Mouse (Mus musculus) layer of hippocampus, postnatal 25 days (tissue): Measurements from ENCODE around the gene Dop1b. TPM values are rescaled to one million over a fixed set of nuclear protein-coding genes. Genes with fewer than 3 reads are reported as not detected.
"Not testable (repeated sequence)": the region's sequence is repeated elsewhere in the genome, so short reads cannot be mapped to it uniquely, and the experiment has no call there.

Experiments
- DNase-seq, 2 experiments: peaks; one replicate each; pipeline ENCODE4 v3.0.0; 2022; ENCODE audit warnings: mixed read lengths in 2 of 2, low spot score in 1 of 2; ENCODE audit errors: extremely low spot score in 1 of 2
- total RNA-seq, 2 experiments: library from RNA; stranded (reverse); gene quantifications; 2 replicates each; pipeline ENCODE4 v1.2.3; 2021

The Dop1b gene
- 100 to 1,000 TPM; 101 to 104 TPM for total RNA-seq

- peak; percentile 96 for DNase-seq
These were observed at the start of gene Dop1b for GRCm38 (mm10) chr16:93711411-93712188. Dop1b (plus strand) TSS chr16:93711904.

- no peak for DNase-seq
These were observed 43.7 kb upstream of the Dop1b start for GRCm38 (mm10) chr16:93667976-93668375.

- no peak for DNase-seq
These were observed 42.2 kb upstream of the Dop1b start for GRCm38 (mm10) chr16:93669521-93669920.

- DNase-seq = not testable (repeated sequence)
These were observed 41.2 kb upstream of the Dop1b start for GRCm38 (mm10) chr16:93670466-93670865.

DNA sequence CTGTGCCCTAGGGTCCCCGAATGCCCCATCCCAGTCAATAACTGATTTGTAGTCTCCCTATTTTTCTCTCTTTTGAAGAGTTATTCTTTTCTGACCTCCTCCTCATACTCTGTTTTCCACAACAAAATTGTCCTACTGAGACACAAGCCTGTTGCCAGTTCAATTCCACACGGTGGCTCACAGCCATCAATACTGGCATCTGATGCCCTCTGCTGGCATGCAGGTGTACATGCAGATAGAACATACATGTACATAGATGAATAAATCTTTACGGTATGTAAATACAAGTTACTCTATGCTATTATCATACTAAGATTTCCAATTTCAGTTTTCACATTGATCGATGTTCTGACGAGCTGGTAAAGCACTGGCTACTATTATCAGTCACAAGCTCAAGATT, 40.6 kb upstream of the Dop1b start:
- no peak for DNase-seq

DNA sequence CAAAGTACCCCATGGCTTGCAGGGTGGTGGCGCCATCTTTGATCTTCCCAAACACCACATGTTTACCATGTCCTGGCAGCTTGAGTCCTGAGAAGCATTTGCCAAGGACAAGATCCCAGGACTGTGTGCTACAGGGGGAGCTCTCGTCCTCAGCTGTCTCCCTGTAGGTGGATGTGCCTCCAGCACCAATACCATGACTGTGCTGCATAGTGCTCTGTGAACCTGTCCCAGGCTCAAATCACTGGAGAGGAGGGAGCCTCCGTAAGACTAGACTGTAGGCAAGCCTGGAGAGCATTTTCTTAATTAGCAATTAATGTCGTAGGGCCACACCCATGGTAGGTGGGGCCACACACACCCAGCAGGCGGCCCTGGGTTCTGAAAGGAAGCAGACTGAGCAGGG, 35.3 kb upstream of the Dop1b start:
- no peak for DNase-seq

- DNase-seq = no peak
These were observed 33.5 kb upstream of the Dop1b start for GRCm38 (mm10) chr16:93678206-93678605.

DNA sequence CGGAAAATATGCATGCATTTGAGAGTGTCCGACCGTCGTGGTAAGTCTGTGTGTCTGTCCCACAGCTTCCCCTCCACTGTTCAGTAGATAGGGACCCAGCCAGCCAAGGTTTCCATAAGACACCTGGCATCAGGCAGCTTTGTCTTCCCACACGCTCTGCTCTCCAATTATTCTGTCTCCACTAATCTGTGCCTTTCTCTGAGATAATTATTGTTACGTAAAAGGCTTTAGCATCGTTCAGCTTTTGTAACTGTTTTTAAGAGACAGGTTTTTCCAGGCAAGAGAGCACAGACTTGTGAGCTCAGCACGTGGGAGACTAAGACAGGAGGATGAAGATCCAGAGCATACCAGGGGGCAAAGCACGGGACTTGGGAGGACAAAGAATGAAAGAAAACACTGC, 32.5 kb upstream of the Dop1b start:
- no peak for DNase-seq

- no peak for DNase-seq
These were observed 29.5 kb upstream of the Dop1b start for GRCm38 (mm10) chr16:93682156-93682688.

DNA sequence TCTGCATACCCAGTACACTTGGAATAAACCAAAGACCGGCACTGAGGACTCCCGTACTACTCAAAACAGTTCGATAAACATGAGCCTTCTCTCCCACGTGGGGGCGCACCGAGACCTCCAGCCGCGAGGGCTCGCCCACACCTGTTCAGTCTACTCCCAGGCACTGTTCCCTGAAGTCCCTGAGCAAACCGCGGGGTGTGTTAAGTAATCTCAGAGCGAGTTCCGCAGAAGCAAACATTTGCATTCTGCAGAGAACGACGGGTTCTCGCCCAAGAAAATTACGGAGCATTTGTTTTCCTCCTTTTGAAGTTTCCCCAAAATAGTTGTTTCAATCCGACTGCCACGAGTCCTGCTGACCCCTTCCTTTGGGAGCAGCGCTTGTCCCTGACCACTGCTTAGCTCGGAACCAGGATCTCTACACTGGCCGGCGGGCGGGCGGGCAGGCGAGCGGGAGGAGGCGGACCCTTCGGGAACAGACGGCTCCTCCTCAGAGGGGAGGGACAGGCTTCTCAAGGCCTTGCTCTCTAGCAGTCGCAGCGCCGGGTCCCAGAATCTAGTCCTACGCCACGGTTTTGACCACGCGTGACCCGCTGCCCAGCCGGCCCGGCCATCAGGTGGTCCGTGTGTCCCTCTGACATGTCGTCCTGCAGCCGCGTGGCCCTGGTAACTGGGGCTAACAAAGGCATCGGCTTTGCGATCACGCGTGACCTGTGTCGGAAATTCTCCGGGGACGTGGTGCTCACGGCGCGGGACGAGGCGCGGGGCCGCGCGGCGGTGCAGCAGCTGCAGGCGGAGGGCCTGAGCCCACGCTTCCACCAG, 28.8 kb upstream of the Dop1b start, which contains the start of gene Cbr3:
Cbr3 (plus strand) TSS at position 527 of the 819 bp plus-strand sequence.
- peak; percentile 61 to 65 for DNase-seq

GRCm38 (mm10) chr16:93683508-93684236, 28.0 kb upstream of the Dop1b start:
- peak; percentile 15 to 20 for DNase-seq

DNA sequence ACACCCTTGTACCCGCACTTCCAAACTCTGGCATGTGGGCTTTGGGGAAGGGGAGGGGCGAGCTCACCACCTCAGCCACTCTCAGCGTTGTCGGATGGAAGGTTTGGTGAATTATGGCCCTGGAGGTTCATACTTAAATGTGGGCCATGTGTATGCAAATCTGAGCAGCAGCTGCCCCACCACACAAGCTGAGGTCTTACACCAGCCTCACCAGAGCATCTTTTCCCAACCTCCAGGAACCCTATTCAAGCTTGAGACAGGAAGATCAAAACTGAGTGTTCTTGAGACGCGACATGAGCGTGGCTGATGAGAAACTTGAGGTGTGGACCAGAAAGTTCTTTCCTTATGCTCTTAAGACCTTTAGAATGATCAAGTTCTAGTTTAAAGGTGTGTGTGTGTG, 27.3 kb upstream of the Dop1b start:
- no peak for DNase-seq

- not testable (repeated sequence) for DNase-seq
These were observed 25.9 kb upstream of the Dop1b start for GRCm38 (mm10) chr16:93685783-93686182.

DNA sequence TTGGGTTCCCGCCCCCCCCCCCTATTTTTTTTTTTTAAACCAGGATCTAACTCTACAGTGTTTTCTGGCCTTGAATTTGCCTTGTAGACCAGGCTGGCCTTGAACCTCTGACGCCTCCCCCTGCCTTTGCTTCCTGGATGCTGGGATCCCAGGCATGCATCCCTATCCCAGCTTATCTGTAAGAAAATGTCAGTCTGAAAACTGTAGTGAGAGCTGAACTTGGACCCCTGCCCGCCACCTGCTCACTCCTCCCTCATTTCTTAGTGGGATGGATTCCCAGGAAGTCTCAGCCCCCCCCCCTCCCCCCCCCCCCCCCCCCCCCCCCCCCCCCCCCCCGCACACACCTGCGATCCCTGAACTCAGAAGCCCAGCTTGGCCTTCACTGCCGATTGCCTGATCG, 25.3 kb upstream of the Dop1b start:
- DNase-seq = no peak

GRCm38 (mm10) chr16:93686945-93687344, 24.8 kb upstream of the Dop1b start:
- no peak for DNase-seq

- DNase-seq = no peak
These were observed 20.4 kb upstream of the Dop1b start for GRCm38 (mm10) chr16:93691206-93691841.

DNA sequence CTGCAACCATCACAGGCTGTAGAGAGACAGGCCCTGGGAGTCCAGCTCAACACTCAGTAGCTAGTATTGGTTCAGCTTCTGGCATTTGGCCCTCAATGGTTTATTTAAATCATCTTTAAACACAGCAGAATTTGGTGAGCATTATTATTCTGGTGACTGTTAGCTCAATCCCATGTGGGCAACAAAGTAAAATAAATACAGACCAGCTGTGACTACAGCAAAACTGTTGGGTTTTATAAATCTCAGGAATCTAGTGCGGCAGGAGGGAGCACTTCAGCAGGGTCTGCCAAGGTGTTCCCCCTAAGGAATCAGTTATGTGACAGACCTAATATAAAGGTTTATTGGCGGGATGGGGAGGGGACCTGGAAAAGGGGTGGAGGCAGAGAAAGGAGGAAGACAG, 19.0 kb upstream of the Dop1b start:
- no peak for DNase-seq

DNA sequence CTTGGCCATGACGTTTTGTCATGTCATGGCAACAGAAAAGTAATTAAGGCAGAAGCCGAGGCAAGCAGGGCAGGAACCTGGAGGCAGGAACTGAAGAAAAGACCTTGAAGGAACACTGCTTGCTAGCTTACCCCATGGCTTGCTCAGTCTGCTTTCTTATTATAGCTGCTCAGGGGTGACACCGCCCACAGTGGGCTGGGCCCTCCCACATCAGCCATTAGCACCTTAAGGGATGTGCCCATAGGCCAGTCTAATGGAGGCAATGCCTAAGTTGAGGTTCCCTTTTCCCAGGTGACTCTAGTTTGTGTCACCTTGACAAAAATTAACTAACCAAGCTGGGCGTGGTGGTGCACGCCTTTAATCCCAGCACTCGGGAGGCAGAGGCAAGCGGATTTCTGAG, 4.6 kb upstream of the Dop1b start:
- no peak for DNase-seq

GRCm38 (mm10) chr16:93709217-93709616, 2.5 kb upstream of the Dop1b start:
- DNase-seq = no peak

- DNase-seq = peak; percentile 44 to 63
These were observed 780 bp upstream of the Dop1b start for GRCm38 (mm10) chr16:93710924-93711323.
